Mouse (Mus musculus): ENCODE results near the gene Rbbp6.

DNA sequence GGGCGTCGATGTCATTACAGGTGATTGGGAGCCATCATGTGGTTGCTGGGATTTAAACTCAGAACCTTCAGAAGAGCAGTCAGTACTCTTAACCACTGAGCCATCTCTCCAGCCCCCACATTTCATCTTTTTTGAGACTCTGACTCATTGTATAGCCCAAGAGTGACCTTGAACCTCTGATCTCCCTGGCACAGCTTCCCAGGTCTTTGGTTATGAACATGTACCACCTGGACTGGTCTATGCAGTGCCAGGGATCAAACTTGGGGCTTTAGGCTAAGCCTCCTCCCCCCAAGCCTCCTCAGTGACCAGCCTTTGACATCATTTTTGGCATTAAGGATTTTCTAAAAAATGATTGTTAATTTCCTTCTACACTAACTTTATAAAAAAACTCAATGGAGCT lies 40.8 kb downstream of the Rbbp6 start:
- TF ChIP-seq CTCF (IDR thresholded peaks at IDR 0.05; ENCODE audit: control insufficient read depth, insufficient read depth, low read length): no peak
- TF ChIP-seq POLR2A (IDR thresholded peaks at IDR 0.05; ENCODE audit: borderline replicate concordance, control insufficient read depth, low read depth, low read length): no peak
